Mouse (Mus musculus) cerebellum, adult 9-11 months (tissue): ENCODE results near the gene Mov10.
"Not testable (repeated sequence)": the region's sequence is repeated elsewhere in the genome, so short reads cannot be mapped to it uniquely, and the experiment has no call there.

ENCODE experiments used
- DNase-seq: peaks from one replicate; pipeline ENCODE4 v3.0.0; 2022

The Mov10 gene

DNA sequence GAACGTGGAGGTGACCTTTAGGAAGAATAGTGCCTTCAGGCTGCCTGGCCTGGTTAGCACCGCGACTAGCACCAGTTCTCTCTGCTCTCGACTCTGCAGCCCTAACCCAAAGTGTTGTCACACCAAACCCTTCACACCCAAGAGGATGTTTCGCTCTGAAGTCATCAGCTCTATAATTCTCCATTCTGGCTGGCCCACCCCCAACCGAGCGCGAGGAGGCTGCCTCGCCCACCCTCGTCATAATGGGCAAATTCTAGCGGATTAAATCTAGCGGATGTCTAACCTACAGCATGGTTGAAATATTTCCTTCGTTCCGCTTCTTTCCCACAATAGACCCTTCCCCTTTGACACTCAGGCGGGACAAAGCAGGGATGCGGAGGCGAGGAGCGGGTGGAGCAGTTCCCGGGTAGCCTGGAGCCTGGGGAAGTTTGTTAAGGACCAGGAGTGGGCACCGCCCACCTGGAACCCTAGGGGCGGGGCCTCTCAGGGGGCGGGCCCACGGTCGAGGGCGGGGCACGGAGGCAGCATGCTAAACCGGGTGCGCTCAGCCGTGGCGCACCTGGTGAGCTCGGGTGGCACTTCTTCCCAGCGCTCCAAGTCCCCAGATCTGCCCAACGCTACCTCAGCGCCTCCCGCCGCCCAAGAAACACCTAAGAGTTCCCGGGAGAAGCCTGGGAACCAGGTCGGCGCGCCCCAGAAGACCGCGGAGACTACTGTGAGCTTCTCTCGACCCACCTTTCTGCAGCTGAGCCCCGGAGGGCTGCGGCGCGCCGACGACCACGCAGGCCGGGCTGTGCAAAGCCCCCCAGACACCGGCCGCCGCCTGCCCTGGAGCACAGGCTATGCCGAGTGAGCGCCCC lies 37.6 kb downstream of the Mov10 start, which contains the start of gene Ppm1j:
Ppm1j (plus strand) TSS at position 496 of the 860 bp plus-strand sequence.
- no peak for DNase-seq

DNA sequence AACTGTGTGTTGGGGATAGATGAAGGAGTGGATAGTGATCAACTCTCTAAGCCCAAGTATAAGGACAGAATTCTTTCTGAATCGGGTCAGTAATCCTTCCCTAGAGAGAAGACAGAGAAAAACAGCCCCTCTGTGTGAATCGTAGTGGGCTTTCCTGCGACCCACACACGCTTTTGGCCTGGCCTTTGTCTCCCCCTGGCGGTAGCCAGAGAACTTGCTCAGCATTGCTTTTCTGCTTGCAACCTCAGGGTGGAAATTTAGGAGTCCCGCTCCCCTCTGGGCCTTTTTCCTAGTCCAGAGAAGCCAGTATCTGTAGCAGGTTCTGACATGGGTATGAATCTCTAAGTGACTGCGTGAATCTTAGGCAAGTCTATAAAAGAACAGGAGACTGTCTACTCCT lies 38.4 kb downstream of the Mov10 start:
- DNase-seq: peak; percentile 23

DNA sequence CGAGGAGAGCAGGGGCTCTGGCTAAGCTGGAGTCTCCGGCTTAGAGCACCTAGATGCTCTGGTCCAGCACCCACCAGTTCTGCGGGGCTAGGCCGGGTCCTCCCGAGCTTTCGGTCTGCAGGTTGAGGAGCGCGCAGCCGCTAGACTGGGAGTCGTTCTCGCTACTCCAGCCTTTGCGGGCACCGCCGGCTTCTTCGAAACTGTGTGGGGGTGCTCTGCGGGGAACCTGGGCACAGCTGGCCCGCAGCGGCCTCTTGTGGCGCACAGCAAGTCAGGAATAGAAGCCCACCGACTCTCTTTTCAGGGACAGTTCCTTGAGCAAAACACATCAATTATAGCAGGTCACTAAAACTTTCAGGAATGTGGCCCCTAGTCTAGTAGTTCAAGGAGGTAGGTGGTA lies 41.0 kb downstream of the Mov10 start:
- DNase-seq: no peak

DNA sequence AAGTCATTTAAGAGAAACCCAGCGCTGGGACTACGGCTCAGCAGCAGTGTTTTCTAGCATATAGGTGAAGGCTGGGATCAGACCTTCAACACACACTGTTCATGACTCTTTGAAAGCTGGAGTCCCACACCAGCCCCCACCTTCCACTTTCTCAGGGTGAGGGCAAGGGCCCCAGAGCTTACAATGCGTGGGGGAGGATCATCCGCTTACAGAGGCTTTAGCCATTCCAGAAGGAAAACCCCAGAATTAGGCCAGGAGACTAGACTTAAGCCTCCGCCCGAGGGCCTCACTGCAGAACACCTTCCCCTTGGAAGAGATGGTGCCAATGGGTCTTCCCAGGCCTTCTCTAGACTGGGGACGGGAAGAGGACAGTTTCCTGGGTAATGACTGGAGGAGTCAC lies 45.1 kb downstream of the Mov10 start:
- DNase-seq: no peak

GRCm38 (mm10) chr3:104771460-104771859 lies 46.9 kb downstream of the Mov10 start:
- DNase-seq: no peak

DNA sequence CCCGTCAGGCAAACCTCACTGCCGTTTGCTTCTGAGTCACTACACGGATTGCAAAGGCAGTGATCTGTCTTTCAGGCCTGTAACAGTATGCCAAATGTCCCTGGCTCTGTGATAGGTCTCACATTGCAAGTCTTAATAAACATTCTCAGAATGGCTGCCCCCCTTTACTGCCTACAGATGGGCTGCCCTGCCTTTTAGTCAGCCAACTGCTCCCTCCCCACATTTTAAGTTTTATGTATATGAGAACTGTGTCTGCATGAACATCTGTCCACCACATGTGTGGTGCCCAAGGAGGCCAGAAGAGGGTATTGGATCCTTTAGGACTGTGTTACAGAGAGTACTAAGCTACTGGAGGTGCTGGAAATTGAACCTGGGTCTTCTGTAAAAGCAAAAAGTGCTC lies 47.4 kb downstream of the Mov10 start:
- DNase-seq: no peak

DNA sequence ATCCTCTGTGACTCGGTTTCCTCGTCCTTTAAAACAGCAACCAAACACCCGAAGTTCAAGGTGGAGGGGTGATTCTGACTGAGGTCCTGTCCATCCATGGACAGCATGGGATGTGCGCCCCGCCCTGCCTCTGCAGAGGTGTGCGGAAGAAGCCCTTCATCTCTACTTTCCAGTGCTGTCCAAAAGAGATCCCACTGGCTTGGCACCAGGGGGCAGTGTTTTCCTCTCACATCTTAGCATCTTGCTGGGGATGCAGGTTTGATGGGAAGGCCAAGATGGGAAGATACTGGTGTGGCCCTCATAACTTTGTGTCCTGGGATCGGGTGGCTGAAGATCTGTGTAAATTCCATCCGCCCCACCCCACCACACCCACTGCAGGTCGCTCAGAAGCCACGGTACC lies 48.3 kb downstream of the Mov10 start:
- no peak for DNase-seq

- no peak for DNase-seq
These were observed 49.2 kb downstream of the Mov10 start for GRCm38 (mm10) chr3:104769135-104769534.

DNA sequence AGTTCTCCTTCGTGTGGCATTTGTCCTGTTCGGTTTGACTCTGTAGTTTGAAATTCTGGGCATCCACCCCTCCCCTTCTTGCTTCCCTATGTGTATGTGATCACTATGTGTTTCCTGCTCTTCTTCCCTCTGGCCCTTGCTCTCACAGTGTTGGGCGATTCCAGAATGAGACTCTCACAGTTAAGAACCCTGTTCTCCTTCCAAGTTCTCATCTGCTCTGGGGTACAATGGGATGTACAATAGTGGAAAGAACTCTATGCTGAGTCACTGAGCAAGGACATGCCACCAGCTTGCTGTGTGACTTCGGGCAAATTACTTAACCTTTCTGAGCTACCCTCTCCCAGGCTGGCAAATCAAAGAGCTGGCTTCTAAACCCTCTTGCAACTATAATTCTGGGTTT lies 50.6 kb downstream of the Mov10 start:
- DNase-seq: no peak

- DNase-seq: no peak
These were observed 51.2 kb downstream of the Mov10 start for GRCm38 (mm10) chr3:104767141-104767540.

DNA sequence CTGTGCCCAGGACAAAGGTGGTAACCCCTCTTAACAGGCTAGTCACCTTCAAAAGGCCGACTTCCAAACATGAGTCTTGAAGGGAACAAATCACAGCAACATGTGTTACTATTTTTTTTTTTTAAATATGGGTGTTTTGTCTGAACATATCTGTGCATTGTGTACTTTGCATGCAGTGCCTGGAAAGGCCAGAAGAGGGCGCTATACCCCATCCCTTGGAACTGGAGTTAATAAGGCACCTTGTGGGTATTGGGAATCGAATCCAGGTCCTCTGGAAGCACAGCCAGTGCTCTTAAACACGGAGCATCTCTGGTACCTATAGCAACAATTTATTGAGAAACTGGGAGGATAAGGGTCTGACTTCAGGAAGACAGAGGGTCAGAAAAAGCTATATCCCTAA lies 53.3 kb downstream of the Mov10 start:
- DNase-seq: no peak

DNA sequence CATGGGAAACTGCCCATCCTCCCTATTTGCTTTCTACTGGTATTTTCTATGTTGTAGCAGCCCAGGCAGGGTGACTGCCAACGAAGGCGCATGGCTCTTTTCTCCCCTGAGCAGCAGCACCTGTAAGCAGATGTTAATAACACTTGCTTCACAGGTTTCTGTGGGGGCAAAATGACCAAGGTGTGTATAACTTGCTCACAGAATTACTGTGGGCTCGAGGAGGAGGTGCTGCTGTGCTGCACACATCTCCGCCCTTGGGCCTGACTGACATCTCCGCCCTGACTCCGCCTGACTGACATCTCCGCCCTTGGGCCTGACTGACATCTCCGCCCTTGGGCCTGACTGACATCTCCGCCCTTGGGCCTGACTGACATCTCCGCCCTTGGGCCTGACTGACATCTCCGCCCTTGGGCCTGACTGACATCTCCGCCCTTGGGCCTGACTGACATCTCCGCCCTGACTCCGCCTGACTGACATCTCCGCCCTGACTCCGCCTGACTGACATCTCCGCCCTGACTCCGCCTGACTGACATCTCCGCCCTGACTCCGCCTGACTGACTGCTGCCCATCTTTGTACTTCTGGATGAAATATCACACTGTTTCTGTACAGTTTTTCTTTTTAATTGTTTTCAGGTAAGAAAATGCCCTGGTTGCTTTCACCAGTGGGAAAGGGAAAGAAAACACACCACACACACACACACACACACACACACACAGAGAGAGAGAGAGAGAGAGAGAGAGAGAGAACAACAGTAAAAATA lies 56.1 kb downstream of the Mov10 start:
- DNase-seq: not testable (repeated sequence)

- DNase-seq: no peak
These were observed 59.5 kb downstream of the Mov10 start for GRCm38 (mm10) chr3:104758869-104759268.

GRCm38 (mm10) chr3:104758406-104758805 lies 60.0 kb downstream of the Mov10 start:
- DNase-seq: peak; percentile 34

GRCm38 (mm10) chr3:104752845-104753244 lies 65.5 kb downstream of the Mov10 start:
- not testable (repeated sequence) for DNase-seq
